Mouse (Mus musculus) left cerebral cortex, postnatal 4 days (tissue): ENCODE data around the gene Pum1. TPM values are rescaled to one million over a fixed set of nuclear protein-coding genes. Genes with fewer than 3 reads are reported as not detected.

ENCODE experiments used
- DNase-seq: peaks from one replicate; pipeline ENCODE4 v3.0.0-alpha.2; 2022
- intact Hi-C: fragments of 180-260 bp; cut with DNase I; formaldehyde crosslinking; loops from one replicate; pipeline ENCODE4 v1.15.1; 2025
- total RNA-seq, 2 experiments: library from RNA; stranded (reverse); gene quantifications; 2 replicates each; pipeline ENCODE4 v1.2.3; 2021

The Pum1 gene
- total RNA-seq, 2 experiments from 2014 or later: 137 to 139 TPM

GRCm38 (mm10) chr4:130719348-130719747, 56.2 kb downstream of the Pum1 start:
- no peak for DNase-seq
- intact Hi-C loops: no loop called here

DNA sequence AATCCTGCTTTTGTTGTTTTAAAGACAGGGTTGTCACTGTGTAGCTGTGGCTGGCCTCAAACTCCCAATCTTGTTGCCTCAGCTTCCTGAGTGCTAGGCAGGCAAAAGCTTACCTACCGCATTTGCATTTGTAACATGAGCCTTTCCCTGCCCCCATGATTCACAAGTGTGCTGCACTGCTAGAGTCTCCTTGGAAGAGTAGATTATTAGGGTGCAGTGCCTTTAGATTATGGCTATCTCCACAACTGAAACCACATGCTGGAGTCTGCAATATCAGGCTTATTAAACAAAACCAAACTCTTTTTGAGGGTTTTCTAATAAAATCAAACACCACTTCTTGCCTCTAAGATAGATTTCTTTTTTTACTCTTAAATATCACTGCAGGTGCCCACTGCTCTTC, 59.5 kb downstream of the Pum1 start:
- intact Hi-C loops: no loop called here
- DNase-seq: no peak

DNA sequence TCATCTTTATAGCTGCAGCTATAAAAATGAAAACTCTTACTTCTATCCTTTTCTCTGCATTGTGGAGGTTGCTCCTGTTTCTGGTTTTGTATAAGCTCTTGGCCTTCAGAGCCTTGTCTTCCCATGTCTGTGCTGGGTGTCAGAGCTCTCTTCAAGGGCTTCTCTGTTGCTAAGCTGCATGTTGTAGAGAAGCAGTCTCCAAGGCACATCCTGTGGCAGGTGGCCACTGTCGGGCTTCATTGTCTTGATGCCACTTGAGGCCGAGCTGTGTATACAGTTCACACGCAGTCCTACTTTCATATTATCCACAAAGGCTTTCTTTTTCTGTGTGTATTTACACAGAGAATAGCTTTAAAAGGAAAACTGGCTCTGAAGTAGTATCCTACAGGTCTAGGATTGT, 63.0 kb downstream of the Pum1 start:
- DNase-seq: no peak
- intact Hi-C loops: no loop called here

- DNase-seq: no peak
- intact Hi-C loops: no loop called here
These were observed 72.8 kb downstream of the Pum1 start for GRCm38 (mm10) chr4:130735957-130736356.

DNA sequence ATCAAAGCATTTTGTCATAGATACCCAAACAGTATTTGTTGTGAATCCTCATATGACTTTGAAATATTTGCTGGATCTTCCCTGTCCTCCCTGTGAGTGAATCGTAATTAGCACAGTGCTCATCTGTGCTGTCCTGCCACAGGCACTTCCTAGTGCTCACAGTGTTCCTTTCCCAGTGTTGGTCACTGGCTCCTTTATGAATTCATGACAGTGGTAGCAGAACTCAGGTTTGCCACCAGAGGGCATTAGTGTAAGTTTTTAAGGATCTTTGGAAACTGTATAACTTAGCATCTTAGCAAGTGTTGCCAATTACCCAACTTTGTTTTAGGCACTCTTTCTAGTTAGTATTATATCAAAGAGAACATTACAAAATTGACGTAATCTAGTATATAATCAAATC, 75.4 kb downstream of the Pum1 start:
- peak; percentile 29 for DNase-seq

GRCm38 (mm10) chr4:130744058-130744457, 80.9 kb downstream of the Pum1 start:
- no peak for DNase-seq
- intact Hi-C loops: no loop called here

More for the DNA sequence above, 75.4 kb downstream of the Pum1 start:
- intact Hi-C loops: no loop called here

GRCm38 (mm10) chr4:130745561-130746306, 82.6 kb downstream of the Pum1 start:
- intact Hi-C loops: no loop called here
- DNase-seq: no peak

GRCm38 (mm10) chr4:130749566-130749965, 86.4 kb downstream of the Pum1 start:
- intact Hi-C loops: no loop called here
- no peak for DNase-seq

GRCm38 (mm10) chr4:130751966-130752365, 88.8 kb downstream of the Pum1 start:
- DNase-seq: no peak
- intact Hi-C loops: no loop called here

DNA sequence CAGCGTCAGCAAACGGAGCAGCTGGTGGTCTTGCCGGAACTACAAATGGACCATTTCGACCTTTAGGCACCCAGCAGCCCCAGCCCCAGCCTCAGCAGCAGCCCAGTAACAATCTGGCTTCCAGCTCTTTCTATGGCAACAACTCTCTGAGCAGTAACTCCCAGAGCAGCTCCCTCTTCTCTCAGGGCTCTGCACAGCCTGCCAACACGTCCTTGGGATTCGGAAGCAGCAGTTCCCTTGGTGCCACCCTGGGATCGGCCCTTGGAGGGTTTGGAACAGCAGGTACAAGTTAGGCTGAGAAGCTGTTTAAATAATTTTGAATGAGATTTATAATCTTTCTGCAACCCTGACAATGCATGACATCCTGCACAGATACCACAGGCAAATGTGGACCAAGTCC, 89.5 kb downstream of the Pum1 start:
- no peak for DNase-seq
- intact Hi-C loops: no loop called here

DNA sequence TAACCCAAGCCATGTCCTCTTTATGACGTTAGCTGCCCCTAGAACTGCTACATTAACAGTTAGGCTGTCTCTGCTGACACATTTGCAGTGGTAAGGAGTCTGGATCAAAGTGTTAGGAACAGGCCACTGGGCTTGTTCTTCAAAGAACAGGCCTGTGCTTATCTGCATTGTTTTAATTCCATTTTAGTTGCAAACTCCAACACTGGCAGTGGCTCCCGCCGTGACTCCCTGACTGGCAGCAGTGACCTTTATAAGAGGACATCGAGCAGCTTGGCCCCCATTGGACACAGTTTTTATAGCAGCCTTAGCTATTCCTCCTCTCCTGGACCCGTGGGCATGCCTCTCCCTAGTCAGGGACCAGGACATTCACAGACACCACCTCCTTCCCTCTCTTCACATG, 90.6 kb downstream of the Pum1 start:
- intact Hi-C loops: no loop called here
- no peak for DNase-seq

- intact Hi-C loops: no loop called here
- DNase-seq: no peak
These were observed 91.7 kb downstream of the Pum1 start for GRCm38 (mm10) chr4:130754776-130755175.

DNA sequence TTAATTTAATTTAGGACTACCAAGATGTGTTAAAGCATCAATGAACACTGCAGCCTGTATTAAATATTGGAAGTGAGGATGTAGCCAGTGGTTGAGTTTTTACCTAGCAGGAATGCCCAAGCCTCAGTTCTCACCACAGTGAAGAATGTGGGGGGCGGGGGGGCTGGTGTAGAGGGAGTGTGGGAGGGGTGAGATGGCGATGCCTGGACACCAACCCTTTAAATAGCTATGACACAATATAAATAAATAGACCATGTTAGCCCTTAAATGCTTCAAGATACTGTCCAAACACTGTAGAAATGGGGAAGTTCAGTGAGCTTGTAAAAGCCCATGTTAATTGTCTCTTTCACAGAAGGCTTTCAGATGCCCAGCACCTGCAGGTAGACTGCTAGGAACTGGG, 96.8 kb downstream of the Pum1 start:
- intact Hi-C loops: no loop called here
- DNase-seq: no peak

DNA sequence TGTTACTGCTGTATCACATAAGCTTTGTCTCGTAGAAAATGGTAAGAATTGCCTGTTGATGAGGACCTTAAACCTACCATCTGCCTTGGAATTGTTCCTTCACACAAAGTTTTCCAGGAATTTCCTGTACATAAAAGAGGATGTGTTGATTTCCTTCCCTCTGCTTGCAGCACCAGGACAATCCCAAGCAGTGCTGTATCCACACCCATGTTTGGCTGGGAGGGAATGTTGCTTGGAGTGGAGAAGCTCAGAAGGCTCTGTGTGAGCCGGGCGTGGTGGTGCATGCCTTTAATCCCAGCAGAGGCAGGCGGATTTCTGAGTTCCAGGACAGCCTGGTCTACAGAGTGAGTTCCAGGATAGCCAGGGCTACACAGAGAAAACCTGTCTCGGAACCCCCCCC, 98.7 kb downstream of the Pum1 start:
- intact Hi-C loops: no loop called here
- DNase-seq: no peak

- intact Hi-C loops: no loop called here
These were observed 102.5 kb downstream of the Pum1 start for GRCm38 (mm10) chr4:130765399-130766160.

GRCm38 (mm10) chr4:130766387-130766786, 103.3 kb downstream of the Pum1 start:
- intact Hi-C loops: no loop called here
- no peak for DNase-seq

More at GRCm38 (mm10) chr4:130765399-130766160, 102.5 kb downstream of the Pum1 start:
- DNase-seq: no peak

GRCm38 (mm10) chr4:130766926-130767325, 103.8 kb downstream of the Pum1 start:
- no peak for DNase-seq
- intact Hi-C loops: no loop called here

DNA sequence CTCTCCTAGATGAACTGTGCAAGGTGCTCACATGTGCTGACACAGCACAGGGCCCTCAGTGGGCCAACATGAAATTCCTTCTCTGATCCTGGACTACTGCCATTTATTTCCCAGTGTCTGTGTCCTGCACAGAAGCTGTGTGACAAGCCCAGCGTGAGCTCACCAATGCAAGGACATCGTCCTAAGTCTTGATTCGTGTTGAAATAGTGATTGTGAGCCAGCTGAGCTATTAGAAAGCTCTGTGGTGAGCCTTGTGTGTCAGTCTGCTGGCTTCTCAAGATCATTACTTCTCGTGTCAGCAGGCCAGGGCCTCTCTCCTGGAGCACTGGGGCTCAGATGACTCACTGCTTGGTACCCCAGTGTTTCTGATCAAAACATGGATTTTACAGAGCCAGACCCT, 110.8 kb downstream of the Pum1 start:
- no peak for DNase-seq

DNA sequence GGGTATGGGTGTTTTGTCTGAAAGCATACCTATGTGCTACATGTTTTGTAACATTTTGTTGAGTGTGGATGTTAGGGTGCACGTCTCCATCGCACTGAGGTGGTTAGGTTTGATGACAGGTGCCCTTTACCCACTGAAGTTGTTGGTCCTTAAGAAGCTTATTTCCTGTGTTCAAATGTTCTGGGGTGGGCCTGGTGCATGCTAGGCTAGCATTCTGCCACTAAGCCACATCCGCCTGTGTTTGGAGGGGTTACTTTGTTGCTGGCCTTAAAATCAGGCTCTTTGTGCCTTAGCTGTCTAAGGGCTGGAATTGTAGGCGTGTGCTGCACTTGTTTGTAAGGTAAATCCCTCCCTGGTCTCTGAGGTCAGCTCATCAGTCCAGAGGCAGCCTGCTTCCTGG, 111.7 kb downstream of the Pum1 start:
- intact Hi-C loops: no loop called here

More for the DNA sequence above, 110.8 kb downstream of the Pum1 start:
- intact Hi-C loops: no loop called here

DNA sequence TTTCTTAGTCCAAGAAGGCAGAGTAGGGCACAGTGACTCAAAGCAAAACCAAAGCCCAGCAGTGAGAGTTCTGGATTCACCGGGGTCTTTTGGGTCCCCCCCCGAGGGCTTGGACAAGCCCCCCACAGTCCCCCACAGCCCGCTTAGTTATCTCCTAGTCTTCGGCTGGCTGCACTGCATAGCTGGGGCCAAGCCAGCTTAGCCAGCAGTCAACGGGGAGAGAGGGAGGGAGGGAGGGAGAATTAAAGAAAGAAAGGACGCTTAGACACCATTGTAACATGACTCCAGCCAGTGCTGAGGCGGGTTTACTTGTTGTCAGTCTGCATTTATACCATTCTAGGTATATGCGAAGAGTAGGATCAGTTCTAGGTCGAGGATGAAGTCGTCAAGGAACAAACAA, 114.5 kb downstream of the Pum1 start:
- intact Hi-C loops: no loop called here
- DNase-seq: no peak

More for the DNA sequence above, 111.7 kb downstream of the Pum1 start:
- no peak for DNase-seq

DNA sequence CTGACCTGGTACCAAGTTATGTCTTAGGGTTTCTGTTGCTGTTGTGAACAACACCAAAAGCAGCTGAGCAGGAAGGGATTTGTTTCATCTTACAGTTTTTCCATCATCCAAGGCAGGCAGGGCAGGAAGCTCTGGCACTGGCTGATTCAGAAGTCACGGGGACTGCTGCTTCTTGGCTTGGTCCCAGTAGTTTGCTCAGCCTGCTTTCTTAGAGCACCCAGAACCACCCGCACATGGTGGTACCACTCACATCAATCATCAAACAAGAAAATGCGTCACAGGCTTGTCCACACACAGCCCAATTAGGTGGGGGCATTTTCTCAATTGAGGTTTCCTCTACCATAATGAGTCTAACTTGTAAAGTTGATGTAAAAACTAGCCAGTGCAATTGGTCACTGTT, 115.9 kb downstream of the Pum1 start:
- intact Hi-C loops: no loop called here
- DNase-seq: no peak

- intact Hi-C loops: no loop called here
- no peak for DNase-seq
These were observed 119.4 kb downstream of the Pum1 start for GRCm38 (mm10) chr4:130782492-130782891.
